Mouse (Mus musculus): ENCODE measurements around the gene Bub3. TPM values are rescaled to one million over a fixed set of nuclear protein-coding genes. Genes with fewer than 3 reads are reported as not detected.

Bub3 gene
- 20.1 and 27.8 TPM in 2 replicates for polyA plus RNA-seq (2012; ENCODE audit: low replicate concordance)

GRCm38 (mm10) chr7:131559986-131560696 lies at the start of gene Bub3:
Gene Bub3, plus strand, starts transcription at chr7:131560222.

GRCm38 (mm10) chr7:131542115-131542871 lies 17.7 kb upstream of the Bub3 start, which contains the start of gene Hmx3:
Gene Hmx3, plus strand, starts transcription at chr7:131542867.

GRCm38 (mm10) chr7:131548473-131548872 lies 11.5 kb upstream of the Bub3 start, which contains the start of gene Hmx2:
Gene Hmx2, plus strand, starts transcription at chr7:131548773.

Other genes with a start within 250 kb of the Bub3 start
- not detected in 2 replicates for gene Cuzd1, start 237.9 kb upstream of the Bub3 start, polyA plus RNA-seq (2012; ENCODE audit: low replicate concordance)
- not detected in 2 replicates for gene Fam24b, start 230.7 kb upstream of the Bub3 start, polyA plus RNA-seq (2012; ENCODE audit: low replicate concordance)
- not detected in 2 replicates for gene Fam24a, start 226.4 kb upstream of the Bub3 start, polyA plus RNA-seq (2012; ENCODE audit: low replicate concordance)
- 10.1 and 27.6 TPM in 2 replicates for gene 2310057M21Rik, start 197.5 kb upstream of the Bub3 start, polyA plus RNA-seq (2012; ENCODE audit: low replicate concordance)
- 17.1 and 33.2 TPM in 2 replicates for gene Pstk, start 189.1 kb upstream of the Bub3 start, polyA plus RNA-seq (2012; ENCODE audit: low replicate concordance)
- gene Ikzf5, start 149.7 kb upstream of the Bub3 start, polyA plus RNA-seq (2012; ENCODE audit: low replicate concordance), result 2.3 and 11.5 TPM in 2 replicates
- gene Acadsb, start 149.6 kb upstream of the Bub3 start, polyA plus RNA-seq (2012; ENCODE audit: low replicate concordance), result 3.0 and 3.5 TPM in 2 replicates
- not detected in 2 replicates for gene Hmx3, start 17.4 kb upstream of the Bub3 start, polyA plus RNA-seq (2012; ENCODE audit: low replicate concordance)
- 0.19 TPM in 1 of 2 replicates, not detected in the other for gene Hmx2, start 11.4 kb upstream of the Bub3 start, polyA plus RNA-seq (2012; ENCODE audit: low replicate concordance)

Data from hematopoietic multipotent progenitor cell, adult 10-12 weeks (in vitro differentiated cells).